Mouse (Mus musculus) forebrain, postnatal 0 days (tissue): ENCODE data around the gene Cmklr1. TPM values are rescaled to one million over a fixed set of nuclear protein-coding genes. Genes with fewer than 3 reads are reported as not detected.

Experiments used
- ATAC-seq: fragments of 200-750 bp; cut with Nextera tagmentation; 2 replicates; pipeline ENCODE4 v1.8.0; 2017; ENCODE audit warnings: mild to moderate bottlenecking, moderate library complexity
- DNase-seq: peaks from one replicate; pipeline ENCODE4 v3.0.0-alpha.2; 2015
- H3K27ac ChIP-seq: fragments of 300-500 bp; sonication (generic); 2 replicates; pipeline ENCODE4 v1.5.1; 2014; ENCODE audit warnings: low read depth, mild to moderate bottlenecking, antibody characterized with exemption, low read length, moderate library complexity, mixed read lengths
- H3K27me3 ChIP-seq: fragments of 300-500 bp; sonication (generic); 2 replicates; pipeline ENCODE4 v1.6.1; 2014; ENCODE audit warnings: mild to moderate bottlenecking, low read length, mixed read lengths; ENCODE audit not compliant: insufficient read depth
- H3K36me3 ChIP-seq: fragments of 300-500 bp; sonication (generic); 2 replicates; pipeline ENCODE4 v1.6.1; 2014; ENCODE audit warnings: mild to moderate bottlenecking, moderate library complexity; ENCODE audit not compliant: insufficient read depth
- H3K4me1 ChIP-seq: fragments of 300-500 bp; sonication (generic); 2 replicates; pipeline ENCODE4 v1.6.1; 2014; ENCODE audit warnings: antibody characterized with exemption; ENCODE audit not compliant: insufficient read depth
- H3K4me2 ChIP-seq: fragments of 300-500 bp; sonication (generic); 2 replicates; pipeline ENCODE4 v1.6.1; 2014; ENCODE audit warnings: low read depth, mild to moderate bottlenecking, moderate library complexity
- H3K4me3 ChIP-seq: fragments of 300-500 bp; sonication (generic); 2 replicates; pipeline ENCODE4 v1.5.1; 2014; ENCODE audit warnings: low read depth, low read length, mixed read lengths
- H3K9ac ChIP-seq: fragments of 300-500 bp; sonication (generic); 2 replicates; pipeline ENCODE4 v1.6.1; 2014; ENCODE audit warnings: mild to moderate bottlenecking
- H3K9me3 ChIP-seq: fragments of 300-500 bp; sonication (generic); 2 replicates; pipeline ENCODE4 v1.6.1; 2016; ENCODE audit warnings: low read length
- CTCF ChIP-seq: sonication (generic); IDR thresholded peaks from 2 replicates; pipeline ENCODE4 v1.5.1; 2016; ENCODE audit warnings: antibody characterized with exemption, control low read depth, low read depth
- WGBS: fragments of 180-500 bp; shearing (Covaris S2); extraction: QIAGEN DNeasy Blood & Tissue Kit; methylation state at CpG from one replicate; pipeline ENCODE4 v1.1.7; 2014; 5-methylcytosine and 5-hydroxymethylcytosine counted together
- polyA plus RNA-seq: library from polyadenylated mRNA; unstranded; fragments of >200 nt; fragmentation: Nextera tagmentation; extraction: Ambion mirVana; gene quantifications from 2 replicates; pipeline ENCODE4 v1.2.1, GENCODE M21; 2015
- total RNA-seq: library from RNA; depleted of rRNA; stranded (reverse); fragments of >200 nt; gene quantifications from 2 replicates; pipeline ENCODE4 v1.2.3, GENCODE M21; 2014

The Cmklr1 gene
- total and polyA plus RNA-seq, 2 experiments from 2014 or later = 1.4 to 2.7 TPM

GRCm38 (mm10) chr5:113674851-113675250 is 24.6 kb upstream of the Cmklr1 start:
- Histone ChIP-seq H3K27me3 (no peaks in the 10 kb centered on the region), H3K4me3 (no peak overlapping the region), H3K4me2 (no peak overlapping the region), H3K9ac (no peak overlapping the region), H3K4me1 (no peaks in the 10 kb centered on the region), H3K27ac (no peak overlapping the region), H3K36me3 (no peaks in the 10 kb centered on the region), H3K9me3 (no peaks in the 10 kb centered on the region)
- TF ChIP-seq CTCF = no peak
- no peak for DNase-seq
- ATAC-seq = no peak
- WGBS = 78% methylated on average over 7 of the region's 7 CpGs

GRCm38 (mm10) chr5:113672456-113672855 is 22.2 kb upstream of the Cmklr1 start:
- Histone ChIP-seq H3K4me1 (no peaks in the 10 kb centered on the region), H3K27ac (no peak overlapping the region), H3K36me3 (no peaks in the 10 kb centered on the region), H3K4me2 (no peak overlapping the region), H3K27me3 (no peaks in the 10 kb centered on the region), H3K9me3 (no peaks in the 10 kb centered on the region), H3K9ac (no peak overlapping the region), H3K4me3 (no peak overlapping the region)
- DNase-seq (no peak), ATAC-seq (no peak)
- TF ChIP-seq CTCF = no peak
- 90% methylated on average over 7 of the region's 7 CpGs for WGBS

GRCm38 (mm10) chr5:113670597-113670996 is 20.4 kb upstream of the Cmklr1 start:
- H3K4me3 ChIP-seq = no peak overlapping the region
- H3K36me3 ChIP-seq = no peaks in the 10 kb centered on the region
- H3K27me3 ChIP-seq = no peaks in the 10 kb centered on the region
- TF ChIP-seq CTCF = no peak
- WGBS = 75% methylated on average over 6 of the region's 6 CpGs
- ATAC-seq (no peak), DNase-seq (no peak)
- no peak overlapping the region for H3K27ac ChIP-seq
- no peak overlapping the region for H3K4me2 ChIP-seq
- H3K9me3 ChIP-seq = no peaks in the 10 kb centered on the region
- H3K4me1 ChIP-seq = no peaks in the 10 kb centered on the region
- H3K9ac ChIP-seq = no peak overlapping the region

- WGBS = 57% methylated on average over 3 of the region's 3 CpGs
- no peak overlapping the region for H3K4me2 ChIP-seq
- DNase-seq = no peak
- H3K4me1 ChIP-seq = no peaks in the 10 kb centered on the region
- H3K9ac ChIP-seq = no peak overlapping the region
- H3K36me3 ChIP-seq = no peaks in the 10 kb centered on the region
- ATAC-seq = no peak
- TF ChIP-seq CTCF = no peak
- H3K27me3 ChIP-seq = no peaks in the 10 kb centered on the region
- H3K27ac ChIP-seq = no peak overlapping the region
- no peaks in the 10 kb centered on the region for H3K9me3 ChIP-seq
- no peak overlapping the region for H3K4me3 ChIP-seq
Measured at GRCm38 (mm10) chr5:113670110-113670509, 19.9 kb upstream of the Cmklr1 start.

GRCm38 (mm10) chr5:113664629-113665195 is 14.5 kb upstream of the Cmklr1 start:
- H3K36me3 ChIP-seq = no peaks in the 10 kb centered on the region
- DNase-seq (no peak), ATAC-seq (no peak)
- no peak for TF ChIP-seq CTCF
- H3K27ac ChIP-seq = no peak overlapping the region
- no peaks in the 10 kb centered on the region for H3K27me3 ChIP-seq
- H3K4me1 ChIP-seq = no peaks in the 10 kb centered on the region
- no peak overlapping the region for H3K4me2 ChIP-seq
- no peaks in the 10 kb centered on the region for H3K9me3 ChIP-seq
- H3K9ac ChIP-seq = no peak overlapping the region
- H3K4me3 ChIP-seq = no peak overlapping the region
- WGBS = 78% methylated on average over 12 of the region's 12 CpGs

GRCm38 (mm10) chr5:113664127-113664526 is 13.9 kb upstream of the Cmklr1 start:
- TF ChIP-seq CTCF = no peak
- ATAC-seq (no peak), DNase-seq (no peak)
- Histone ChIP-seq H3K4me1 (no peaks in the 10 kb centered on the region), H3K9ac (no peak overlapping the region), H3K4me3 (no peak overlapping the region), H3K27me3 (no peaks in the 10 kb centered on the region), H3K27ac (no peak overlapping the region), H3K9me3 (no peaks in the 10 kb centered on the region), H3K36me3 (no peaks in the 10 kb centered on the region), H3K4me2 (no peak overlapping the region)
- 89% methylated on average over 6 of the region's 6 CpGs for WGBS

- Histone ChIP-seq H3K4me1 (no peaks in the 10 kb centered on the region), H3K4me2 (no peak overlapping the region), H3K27ac (no peak overlapping the region), H3K4me3 (no peak overlapping the region), H3K9me3 (no peaks in the 10 kb centered on the region), H3K9ac (no peak overlapping the region), H3K36me3 (no peaks in the 10 kb centered on the region), H3K27me3 (no peaks in the 10 kb centered on the region)
- WGBS = 60% methylated on average over 10 of the region's 10 CpGs
- ATAC-seq = no peak
- DNase-seq = no peak
- no peak for TF ChIP-seq CTCF
Measured at GRCm38 (mm10) chr5:113660872-113661271, 10.6 kb upstream of the Cmklr1 start.
